In the genomic region with DNA sequence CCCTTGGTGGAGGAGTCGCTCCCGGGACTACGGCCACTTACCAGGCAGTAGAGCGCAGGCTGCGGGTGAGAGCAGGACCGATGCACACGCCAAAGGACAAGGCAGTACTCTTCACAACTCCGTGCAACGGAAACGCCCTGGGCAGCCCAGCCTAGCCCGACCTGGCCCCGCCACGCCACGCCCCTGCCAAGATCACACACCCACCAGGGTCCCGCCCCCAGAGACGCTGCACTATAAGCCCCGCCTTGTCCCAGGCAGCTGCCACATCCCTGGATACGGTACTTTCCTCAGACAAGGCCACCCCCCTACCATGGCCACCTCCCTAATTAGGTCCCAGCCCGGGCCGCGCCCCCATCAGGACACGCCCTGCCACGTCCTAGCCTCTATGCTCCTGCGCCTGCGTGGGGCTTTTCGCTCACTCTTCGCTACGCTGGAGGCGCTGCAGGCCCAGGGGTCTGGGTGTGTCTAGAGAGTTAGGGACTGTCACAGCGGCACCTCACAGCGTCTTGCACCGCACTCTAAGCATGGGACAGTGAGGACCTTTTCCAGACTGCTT, we compare ENCODE assay signal across 7 mouse cellular contexts. TPM values are rescaled to one million over a fixed set of nuclear protein-coding genes. Genes with fewer than 3 reads are reported as not detected.
DNase-seq lines count a peak whose midpoint lies in the region; ATAC-seq lines count a peak whose summit lies in the region.

A gene (minus strand): TSS at position 363 of the 556 bp plus-strand sequence.
A gene (plus strand): TSS at position 406 of the 556 bp plus-strand sequence.

- H3K4me1 ChIP-seq in intestine, embryonic 16.5 days (ENCODE audit: control insufficient read depth, insufficient read depth, low read length) = peaks cover 16% of the 10 kb centered on the region
- peaks cover 8% of the 10 kb centered on the region for H3K4me1 ChIP-seq in midbrain, embryonic 11.5 days (ENCODE audit: control insufficient read depth, insufficient read depth, low read length)

- ATAC-seq in intestine, embryonic 16.5 days = peak; percentile 99
- ATAC-seq in midbrain, embryonic 11.5 days (ENCODE audit: low FRiP score) = peak; percentile 98

- H3K27ac ChIP-seq in intestine, embryonic 16.5 days (ENCODE audit: low read length) = peak within 1 kb of the TSS; percentile 90
- H3K27ac ChIP-seq in midbrain, embryonic 11.5 days (ENCODE audit: low read depth, low read length) = no peak within 1 kb of the TSS

- H3K9me3 ChIP-seq in intestine, embryonic 16.5 days (ENCODE audit: control insufficient read depth, low read length) = no peaks in the 10 kb centered on the region
- H3K9me3 ChIP-seq in midbrain, embryonic 11.5 days (ENCODE audit: control insufficient read depth, low read length) = no peaks in the 10 kb centered on the region

- DNase-seq in adrenal gland, adult 8-10 months = peak; percentile 100
- DNase-seq in embryo, embryonic 9.5 days (ENCODE audit: extremely low spot score) = peak; percentile 95
- peak; percentile 95 to 99 for DNase-seq in gastrocnemius, postnatal 4 days (ENCODE audit: low spot score in 2 of 2)
- DNase-seq in left cerebral cortex, postnatal 36 days (ENCODE audit: low spot score in 2 of 2) = peak; percentile 88 to 89
- DNase-seq in midbrain, embryonic 11.5 days (ENCODE audit: low spot score, missing footprints) = peak; percentile 99
- peak; percentile 98 for DNase-seq in skeletal muscle tissue, adult 2 months (ENCODE audit: low read depth, low spot score)

- H3K36me3 ChIP-seq in intestine, embryonic 16.5 days (ENCODE audit: control insufficient read depth, insufficient read depth, low read length) = no peaks in the 10 kb centered on the region
- no peaks in the 10 kb centered on the region for H3K36me3 ChIP-seq in midbrain, embryonic 11.5 days (ENCODE audit: control insufficient read depth, insufficient read depth, low read length)

- H3K4me2 ChIP-seq in intestine, embryonic 16.5 days (ENCODE audit: low read depth, low read length) = peak within 1 kb of the TSS; percentile 89
- H3K4me2 ChIP-seq in midbrain, embryonic 11.5 days = peak within 1 kb of the TSS; percentile 90

- intact Hi-C loops in left cerebral cortex, postnatal 36 days (cut with DNase I) = no loop called here

- H3K4me3 ChIP-seq in intestine, embryonic 16.5 days (ENCODE audit: low read length) = peak within 1 kb of the TSS; percentile 88
- H3K4me3 ChIP-seq in midbrain, embryonic 11.5 days (ENCODE audit: low read depth, low read length) = peak within 1 kb of the TSS; percentile 56

- H3K27me3 ChIP-seq in intestine, embryonic 16.5 days (replicated peaks; ENCODE audit: control insufficient read depth, insufficient read depth, low read length) = no peaks in the 10 kb centered on the region
- no peaks in the 10 kb centered on the region for H3K27me3 ChIP-seq in midbrain, embryonic 11.5 days (ENCODE audit: control insufficient read depth, insufficient read depth, low read length)

- H3K9ac ChIP-seq in intestine, embryonic 16.5 days (ENCODE audit: low read depth, low read length) = peak within 1 kb of the TSS; percentile 85
- H3K9ac ChIP-seq in midbrain, embryonic 11.5 days (ENCODE audit: low read length) = peak within 1 kb of the TSS; percentile 58

- under 1% methylated on average over 32 of the region's 32 CpGs for WGBS in intestine, embryonic 16.5 days
- WGBS in midbrain, embryonic 11.5 days = 0% methylated on average over 32 of the region's 32 CpGs

RNA-seq across cellular contexts. Expression of the first gene that starts in this region (rescaled TPM):
- 100 to 1,000 TPM; 433 to 500 (median 466) TPM for total RNA-seq in adrenal gland, adult 8-10 months (2022)
- total RNA-seq in gastrocnemius, postnatal 4 days (2021) = 100 to 1,000 TPM; 211 to 234 TPM
- 283 and 291 TPM in 2 replicates for polyA plus RNA-seq in intestine, embryonic 16.5 days (2015; fragmentation: Nextera tagmentation; extraction: Ambion mirVana)
- total RNA-seq in left cerebral cortex, postnatal 36 days (2021) = 10 to 100 TPM; 64.2 to 67.8 TPM
- polyA plus RNA-seq in midbrain, embryonic 11.5 days (2014; fragmentation: Nextera tagmentation; extraction: Ambion mirVana) = 93.7 and 98.4 TPM in 2 replicates

RNA-seq across cellular contexts. Expression of the second gene that starts in this region (rescaled TPM):
- total RNA-seq in adrenal gland, adult 8-10 months (2022) = 1 to 10 TPM in 2 of 4 experiments, under 1 TPM in 2; 0.52 to 1.8 (median 0.86) TPM
- total RNA-seq in gastrocnemius, postnatal 4 days (2021) = 1 to 10 TPM; 1.0 to 1.4 TPM
- polyA plus RNA-seq in intestine, embryonic 16.5 days (2015; fragmentation: Nextera tagmentation; extraction: Ambion mirVana) = 1.6 and 2.3 TPM in 2 replicates
- total RNA-seq in left cerebral cortex, postnatal 36 days (2021) = not detected
- 0.40 TPM in 1 of 2 replicates, not detected in the other for polyA plus RNA-seq in midbrain, embryonic 11.5 days (2014; fragmentation: Nextera tagmentation; extraction: Ambion mirVana)
